Mouse (Mus musculus) embryo, embryonic 10 days (tissue): ENCODE measurements around the gene Ints7.

Experiments used
- DNase-seq: peaks from one replicate; pipeline ENCODE4 v3.0.0-alpha.2; 2015; ENCODE audit warnings: low spot score

Ints7 gene

DNA sequence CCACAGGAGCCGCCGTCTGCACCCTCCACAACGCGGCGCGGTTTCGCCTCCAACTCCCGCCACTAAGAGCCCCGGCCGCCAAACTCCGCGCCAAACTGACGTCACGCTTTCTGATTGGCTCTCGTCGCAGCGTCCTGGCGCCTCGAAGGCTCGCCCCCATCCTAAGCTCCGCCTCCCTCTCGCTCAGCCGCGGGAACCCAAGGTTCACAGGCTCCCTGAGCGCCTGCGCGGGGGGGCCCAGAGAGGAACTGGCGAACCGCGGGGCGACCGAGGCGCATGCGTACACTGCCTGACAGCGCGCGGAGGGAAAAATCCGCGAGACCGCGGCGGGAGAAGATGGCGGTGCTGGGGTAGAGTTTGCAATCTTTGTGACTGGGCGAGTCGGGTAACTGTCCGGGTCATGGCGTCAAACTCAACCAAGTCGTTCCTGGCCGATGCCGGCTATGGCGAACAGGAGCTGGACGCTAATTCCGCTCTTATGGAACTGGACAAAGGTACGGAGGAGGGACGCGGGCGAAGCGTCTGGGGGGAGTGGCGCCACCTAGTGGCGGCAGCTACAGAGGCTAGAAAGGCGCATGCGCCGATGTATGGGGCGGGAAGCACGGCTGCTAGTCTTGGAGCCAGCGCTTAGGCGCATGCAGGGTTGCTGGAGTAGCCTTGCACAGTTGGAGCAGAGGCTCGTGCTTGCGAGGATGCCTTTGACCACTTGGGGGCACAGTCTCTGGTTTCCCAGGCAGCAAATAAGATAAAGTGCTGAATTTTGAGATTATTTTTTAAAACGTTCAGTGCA lies at the start of gene Ints7, which contains the start of gene Dtl:
Ints7 (plus strand) TSS at position 179 of the 790 bp plus-strand sequence.
Dtl (minus strand) TSS at position 87 of the 790 bp plus-strand sequence.
- DNase-seq = peak; percentile 100

DNA sequence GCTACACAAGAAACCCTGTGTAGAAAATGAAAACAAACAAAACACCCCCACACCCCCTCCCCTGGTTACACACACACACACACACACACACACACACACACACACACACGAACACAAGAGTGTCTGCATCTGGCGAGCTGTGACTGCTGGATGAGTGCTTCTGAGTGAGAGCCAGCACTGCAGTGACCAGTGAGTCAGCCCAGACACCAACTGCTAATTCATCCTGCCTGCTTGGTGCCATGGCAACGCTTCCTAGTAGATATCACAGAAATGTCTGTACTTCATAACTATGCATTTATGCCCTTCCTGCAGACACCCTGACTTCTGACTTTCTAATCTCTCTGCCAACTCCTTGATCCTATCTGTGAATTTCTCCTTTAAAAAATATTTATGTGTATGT lies 48.3 kb upstream of the Ints7 start:
- peak; percentile 31 for DNase-seq

DNA sequence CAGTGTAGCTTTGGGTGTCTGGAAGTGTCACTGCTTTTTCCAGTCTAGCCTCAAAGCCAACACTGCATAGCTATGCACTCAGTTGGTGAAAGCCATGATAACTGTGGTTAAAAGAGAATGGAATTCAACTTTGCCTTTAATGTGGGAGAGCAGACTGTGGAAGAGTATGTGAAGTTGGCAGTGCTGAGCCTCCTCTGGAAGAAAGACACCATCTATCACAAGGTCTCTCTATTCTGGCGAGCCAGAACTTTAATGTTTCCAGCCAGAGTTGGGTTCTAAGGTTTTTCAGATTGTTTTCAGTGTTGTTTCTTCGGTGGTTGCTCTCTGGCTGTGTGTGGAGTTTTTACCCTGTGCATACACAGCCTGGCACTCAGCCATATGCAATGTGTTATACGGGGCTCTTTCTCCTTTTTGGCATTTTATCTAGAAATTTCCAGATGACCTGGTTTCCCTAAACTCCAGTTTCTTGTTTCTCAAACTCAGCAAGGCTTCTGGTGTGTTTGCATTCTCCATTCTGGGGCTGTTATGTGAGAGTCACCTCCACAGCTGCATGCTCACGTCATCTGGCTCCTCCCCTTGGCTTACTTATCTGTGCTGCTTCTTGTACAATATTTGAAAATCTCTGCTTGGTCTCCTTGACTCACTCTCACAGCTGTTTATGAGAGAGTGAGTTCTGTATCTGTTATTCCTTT lies 47.4 kb upstream of the Ints7 start:
- DNase-seq = no peak

DNA sequence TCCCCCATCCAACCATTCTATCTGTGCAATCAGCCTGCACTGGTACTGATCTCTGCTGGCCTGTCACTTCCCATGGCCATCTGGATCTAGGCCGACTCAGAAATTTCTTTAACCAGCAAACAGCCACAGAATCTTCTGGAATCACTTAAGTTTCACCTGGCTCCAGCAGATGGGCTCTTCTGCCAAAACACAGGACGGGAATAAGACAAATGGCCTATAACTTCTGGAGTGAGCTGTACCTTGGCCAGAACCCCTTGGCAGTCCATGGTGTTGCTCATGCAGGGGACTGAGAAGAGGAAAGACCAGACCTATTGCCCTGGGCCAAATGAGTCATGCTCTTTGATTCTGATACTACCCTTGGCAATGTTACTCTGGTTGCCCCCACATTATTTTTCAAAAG lies 46.0 kb upstream of the Ints7 start:
- DNase-seq = no peak

DNA sequence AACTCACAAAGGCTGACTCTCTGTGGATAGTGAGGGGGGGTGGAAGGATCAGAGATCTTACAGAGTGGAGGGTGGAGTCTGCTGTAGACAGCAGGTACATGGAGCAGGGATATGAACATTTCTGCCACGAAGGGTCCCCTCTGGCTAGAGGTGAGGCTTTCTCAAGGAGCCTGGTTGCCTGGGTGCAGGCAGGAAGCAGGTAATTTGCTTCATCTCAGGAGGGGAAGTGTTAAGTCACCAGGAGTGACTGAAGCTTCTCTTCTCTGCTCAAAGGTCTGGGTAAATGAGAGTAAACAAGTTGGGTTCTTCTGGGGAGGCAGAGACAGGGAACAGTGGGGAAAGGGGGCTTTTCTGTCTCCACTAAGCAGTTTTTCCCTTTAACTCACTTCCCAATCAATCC lies 44.4 kb upstream of the Ints7 start:
- no peak for DNase-seq

DNA sequence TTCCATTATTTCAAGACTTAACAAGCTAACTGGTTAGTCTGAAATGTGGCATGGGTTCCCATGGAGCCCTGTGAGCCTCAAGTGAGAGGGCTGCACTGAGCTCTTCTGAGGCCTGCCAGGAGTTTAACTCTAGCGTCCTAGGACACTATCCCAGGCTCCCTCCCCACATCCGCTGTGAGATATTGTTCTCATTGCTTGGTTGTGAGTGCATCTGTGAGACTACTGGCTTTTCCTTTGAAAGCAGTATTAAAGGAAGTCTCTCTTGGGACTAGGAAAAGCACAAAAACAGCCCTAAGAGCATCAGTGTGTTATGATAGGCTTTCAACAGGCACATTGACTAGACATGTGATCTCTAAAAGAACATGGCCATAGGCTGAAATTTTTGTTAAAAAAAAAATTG lies 40.5 kb upstream of the Ints7 start:
- DNase-seq = no peak

DNA sequence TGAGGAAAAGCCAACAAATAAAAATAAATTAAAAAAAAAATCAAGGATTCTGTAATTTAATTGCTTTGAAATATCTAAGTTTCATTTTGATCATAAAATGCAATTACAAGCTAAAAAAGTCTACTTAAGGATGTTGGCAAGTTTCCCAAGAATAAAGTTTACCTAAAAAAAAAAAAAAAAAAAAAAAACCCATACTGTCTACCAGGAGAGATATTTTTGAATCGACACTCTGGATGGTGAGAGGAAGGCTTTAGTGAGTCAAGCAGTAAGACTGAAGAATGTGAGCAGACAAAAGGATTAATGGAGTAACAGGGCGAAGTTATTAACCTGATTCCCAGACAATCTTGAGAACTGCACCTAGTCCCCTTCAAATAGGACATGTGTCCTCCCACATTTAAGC lies 35.1 kb upstream of the Ints7 start:
- no peak for DNase-seq

DNA sequence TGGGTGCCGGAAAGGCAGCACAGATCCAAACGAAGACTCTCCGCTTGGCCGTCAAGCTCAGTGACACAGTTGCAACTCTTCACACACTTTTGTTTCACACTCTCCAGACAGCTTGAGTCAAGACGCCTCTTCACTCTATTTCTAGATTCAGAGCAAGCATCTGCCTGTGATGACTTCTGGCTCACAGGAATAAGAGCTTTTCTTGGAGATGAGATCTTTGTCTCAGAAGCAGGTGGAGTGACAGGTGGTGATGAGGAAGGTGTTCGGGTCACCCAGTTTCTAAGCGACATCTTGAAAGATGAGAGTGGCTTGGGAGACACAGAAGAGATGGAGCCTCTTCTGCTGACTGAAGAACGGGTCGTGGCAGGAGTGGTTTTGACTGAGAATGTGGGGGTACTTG lies 34.4 kb upstream of the Ints7 start:
- DNase-seq = no peak

DNA sequence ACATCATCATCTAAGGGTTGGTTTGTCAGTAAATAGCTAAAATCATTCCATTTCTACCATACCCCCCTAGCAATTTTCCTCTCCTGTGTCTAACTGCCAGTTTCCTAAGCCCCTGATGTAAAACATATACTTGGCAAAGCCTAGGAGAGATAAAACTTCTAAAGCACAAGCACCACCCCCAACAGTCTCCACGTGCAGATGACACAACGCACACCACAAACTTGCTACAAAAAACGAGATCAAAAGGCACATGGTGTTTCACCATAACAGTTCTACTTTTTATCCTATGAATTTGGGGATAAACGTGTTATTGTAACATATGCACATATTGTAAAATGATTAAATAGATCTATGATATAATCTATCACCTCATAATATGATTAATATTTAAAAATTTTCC lies 33.8 kb upstream of the Ints7 start:
- DNase-seq = no peak

DNA sequence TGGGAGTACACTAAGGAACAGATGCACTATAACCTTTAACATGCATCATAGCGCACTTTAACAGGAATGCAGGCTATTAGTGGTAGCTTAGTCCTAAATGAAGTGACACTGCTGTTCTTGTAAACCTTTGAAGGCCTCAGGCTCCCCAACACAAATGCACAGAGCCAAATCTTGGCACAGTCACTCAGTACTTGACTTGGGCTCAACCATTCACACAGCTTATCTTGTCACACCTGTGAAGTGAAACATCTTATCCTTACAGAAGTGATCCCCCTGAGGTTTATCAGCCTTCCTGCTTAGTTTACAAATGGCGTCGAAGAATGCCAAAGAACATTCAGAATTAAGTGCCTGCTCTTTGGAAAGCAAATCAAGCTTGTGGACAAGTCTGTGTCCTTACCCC lies 31.7 kb upstream of the Ints7 start:
- no peak for DNase-seq

DNA sequence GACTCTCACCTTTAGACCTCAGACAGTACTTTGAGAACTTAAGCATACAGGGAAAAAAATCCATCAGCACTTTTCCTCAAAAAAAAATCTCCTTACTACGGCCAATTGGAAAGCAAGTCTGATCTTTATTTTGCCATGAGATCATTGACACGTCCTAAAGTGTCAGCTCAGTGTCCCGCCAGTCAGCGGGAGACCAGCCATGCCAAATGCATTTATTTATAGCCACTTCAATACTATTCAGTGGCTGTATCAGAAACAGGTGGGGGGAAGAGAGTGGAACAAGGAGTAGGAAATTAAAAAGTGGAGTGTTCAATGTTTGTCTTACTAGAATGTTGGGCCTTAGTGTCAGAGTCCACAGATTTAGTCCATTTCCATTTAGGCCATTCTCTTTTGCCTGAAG lies 24.6 kb upstream of the Ints7 start:
- DNase-seq = no peak

DNA sequence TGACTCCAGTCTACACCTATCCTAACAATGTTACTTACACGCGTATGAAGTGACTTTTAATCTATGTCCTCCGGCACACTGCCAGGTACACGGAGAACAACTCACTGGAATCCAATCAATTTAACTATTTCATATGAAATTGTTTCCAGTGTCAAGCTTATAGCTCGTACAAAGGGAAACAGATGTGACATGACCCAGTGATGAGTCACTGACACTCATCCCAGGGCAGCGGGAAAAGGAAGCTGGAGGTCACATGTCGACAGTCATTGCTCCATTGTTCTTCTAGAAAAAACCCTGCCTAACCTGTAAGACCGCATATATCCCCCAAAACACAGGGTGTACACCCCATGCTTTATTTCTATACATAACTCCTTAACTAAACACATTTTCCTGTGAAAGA lies 18.3 kb upstream of the Ints7 start:
- no peak for DNase-seq

DNA sequence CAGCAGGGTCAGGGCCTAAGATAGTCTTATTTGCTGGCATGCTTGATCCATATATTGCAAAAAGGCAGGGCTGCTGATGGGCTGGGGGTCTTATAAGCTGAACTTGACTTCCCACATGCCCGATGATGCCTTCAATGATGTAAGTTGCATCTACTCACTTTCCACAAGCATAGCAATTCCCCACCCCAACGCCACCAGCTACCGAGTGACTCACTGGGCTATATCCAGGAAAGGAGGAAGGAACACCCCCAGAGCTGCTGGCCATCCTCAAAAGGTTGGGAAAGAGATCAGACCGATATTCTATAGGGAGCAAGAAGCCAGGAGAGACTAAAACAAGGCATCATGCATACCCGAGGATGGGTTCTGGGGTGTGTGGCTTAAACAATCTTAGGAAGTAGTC lies 15.7 kb upstream of the Ints7 start:
- DNase-seq = no peak

DNA sequence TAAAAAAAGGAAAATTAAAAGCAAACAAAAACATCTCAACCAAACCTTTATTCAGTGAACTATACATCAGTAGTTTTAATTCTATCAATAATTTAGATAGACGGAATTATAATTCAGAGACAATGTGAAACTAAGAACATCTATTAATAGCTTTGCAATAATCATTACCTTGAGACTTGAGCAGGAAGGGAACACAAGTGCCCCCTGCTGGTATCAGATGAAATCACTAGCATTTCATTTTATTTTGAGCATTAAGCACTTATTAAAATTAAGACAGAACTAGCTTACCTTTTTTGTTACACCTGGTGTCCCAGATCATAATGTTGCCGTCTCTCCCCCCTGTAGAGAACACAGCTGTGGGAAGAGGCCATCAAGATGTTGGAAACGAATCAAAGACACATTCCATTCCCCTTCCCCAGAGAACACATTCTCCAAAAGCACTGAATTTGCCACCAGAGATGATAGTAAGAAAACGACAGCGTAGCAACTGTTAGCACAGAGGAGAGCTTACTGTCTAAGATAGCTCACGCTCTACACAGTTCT lies 12.5 kb upstream of the Ints7 start:
- peak; percentile 40 for DNase-seq

DNA sequence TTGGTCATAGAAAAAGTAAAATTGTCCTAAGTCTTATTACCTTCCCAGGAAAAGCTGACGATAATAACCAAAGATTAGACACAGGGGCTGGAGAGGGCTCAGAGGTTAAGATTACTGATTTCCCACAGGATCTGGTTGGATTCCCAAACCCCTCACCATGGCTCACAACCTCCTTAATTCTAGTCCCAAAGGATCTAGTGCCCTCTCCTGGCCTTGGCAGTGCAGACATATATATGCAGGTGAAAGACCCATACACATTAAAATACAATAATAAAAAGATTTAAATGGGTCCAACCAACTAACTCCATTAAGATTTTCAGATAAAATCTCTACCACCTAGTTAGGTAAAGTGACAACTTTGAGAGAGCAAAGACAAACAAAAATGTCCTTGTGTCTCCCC lies 7.6 kb upstream of the Ints7 start:
- peak; percentile 24 for DNase-seq

DNA sequence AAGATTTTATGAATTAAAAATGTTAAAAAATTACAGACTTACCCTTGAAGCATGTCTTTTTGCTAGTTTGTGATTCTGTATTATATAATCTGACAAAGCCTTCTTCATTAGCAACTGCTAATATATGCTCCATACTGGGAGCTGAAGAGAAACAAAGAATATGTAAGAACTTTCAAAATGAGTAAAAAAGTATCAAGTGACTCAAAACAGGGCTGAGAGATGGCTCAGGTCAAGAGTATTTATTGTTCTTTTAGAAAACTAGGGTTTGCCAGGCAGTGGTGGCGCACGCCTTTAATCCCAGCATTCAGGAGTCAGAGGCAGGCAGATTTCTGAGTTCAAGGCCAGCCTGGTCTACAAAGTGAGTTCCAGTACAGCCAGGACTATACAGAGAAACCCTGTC lies 5.8 kb upstream of the Ints7 start:
- no peak for DNase-seq

DNA sequence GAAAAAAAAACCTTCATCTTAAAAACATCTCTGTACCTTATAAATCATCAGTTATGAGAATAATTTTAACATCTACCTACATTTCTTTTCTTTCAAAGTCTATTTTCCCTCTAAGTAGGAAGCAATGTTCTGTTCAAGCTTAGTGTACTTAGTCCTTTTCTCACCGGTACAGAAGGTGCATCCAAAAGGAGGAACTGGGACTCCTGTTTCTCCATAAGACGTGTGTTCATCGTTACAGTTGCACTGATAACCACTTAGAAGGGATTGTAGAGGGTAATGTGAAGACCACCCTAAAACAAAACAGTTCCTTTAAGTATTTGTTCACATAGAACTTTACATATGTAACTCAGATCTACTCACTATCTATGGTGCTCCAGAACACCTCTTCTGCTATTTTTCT lies 5.0 kb upstream of the Ints7 start:
- DNase-seq = no peak

DNA sequence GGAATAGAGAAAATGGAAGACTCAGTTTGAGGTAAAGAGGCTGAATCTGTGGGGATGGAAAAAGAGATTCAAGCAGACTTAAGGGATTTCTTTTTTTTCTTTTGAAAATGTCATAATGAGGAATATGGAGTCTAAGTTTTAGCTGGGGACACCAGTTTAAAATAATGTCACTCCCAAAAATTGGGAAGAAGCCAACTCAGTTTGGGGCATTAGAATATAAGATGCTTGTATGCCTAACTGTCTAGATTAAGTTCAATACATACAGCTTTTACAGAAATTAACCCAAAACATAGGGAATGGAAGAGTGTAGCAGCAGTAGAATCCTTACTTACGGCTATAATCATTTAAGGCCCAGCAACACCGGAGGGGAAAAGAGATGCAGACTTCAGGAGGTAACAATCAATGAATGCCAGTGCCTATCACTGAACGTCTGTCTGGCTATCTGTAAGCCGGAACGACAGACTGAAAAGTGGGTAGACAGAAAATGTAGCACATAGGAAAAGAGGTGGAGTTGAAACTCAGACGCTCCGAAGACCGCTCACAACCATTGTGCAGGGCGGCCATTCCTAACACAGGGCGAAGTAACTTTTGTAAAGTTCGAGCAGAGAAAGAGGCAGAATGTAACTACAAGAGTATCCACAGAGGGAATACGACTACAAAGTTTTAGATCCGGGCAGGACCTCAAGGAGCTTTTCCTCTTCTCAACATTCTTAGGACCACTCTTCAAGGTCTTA lies 1.4 kb upstream of the Ints7 start:
- DNase-seq = peak; percentile 22

DNA sequence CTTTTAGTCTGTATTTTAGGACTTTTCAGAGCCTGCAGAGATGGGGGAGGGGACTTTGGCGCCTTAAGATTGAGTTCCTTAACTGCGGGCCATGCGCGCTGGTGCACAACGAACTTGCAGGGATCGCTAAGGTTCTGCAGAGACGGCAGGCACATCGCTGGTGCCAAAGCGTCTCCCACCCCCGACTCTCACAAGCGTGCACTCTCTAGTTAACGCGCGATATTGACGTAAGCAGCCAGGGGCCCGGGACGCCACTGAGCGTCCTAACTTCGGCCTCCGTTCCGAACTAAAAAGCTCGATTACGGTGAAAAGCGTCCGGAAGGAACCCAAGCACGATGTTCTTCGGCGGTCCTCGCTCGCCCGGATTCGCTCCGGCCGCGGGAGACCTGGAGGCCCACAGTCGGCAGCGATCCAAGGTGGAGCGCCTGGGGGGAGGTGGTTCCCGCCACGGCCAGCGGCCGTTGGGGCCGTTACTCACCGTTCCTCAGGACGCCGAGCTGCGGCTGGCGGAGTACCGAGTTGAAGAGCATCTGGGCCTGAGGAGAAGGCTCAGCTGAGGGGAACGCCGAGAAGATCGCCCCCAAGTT lies 472 bp upstream of the Ints7 start:
- DNase-seq = peak; percentile 87

DNA sequence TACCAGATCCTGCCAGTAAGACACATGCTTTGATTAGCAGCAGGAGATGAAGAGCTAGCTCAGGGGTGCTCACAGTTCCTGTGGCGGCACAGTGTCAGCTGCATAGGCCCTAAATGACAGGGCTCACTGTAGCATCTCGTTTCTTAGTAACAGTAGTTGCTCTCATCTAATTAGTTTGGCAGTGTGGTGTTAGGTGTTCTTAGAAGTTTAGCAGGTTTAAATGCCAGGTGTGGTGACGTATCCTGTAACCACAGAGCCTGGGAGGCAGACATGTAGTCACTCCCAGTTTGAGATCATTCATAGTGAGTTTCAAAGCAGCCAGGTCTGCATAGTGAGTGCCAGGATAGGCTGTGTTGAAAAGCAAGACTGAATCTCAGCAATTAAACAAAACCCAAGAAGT lies 4.1 kb downstream of the Ints7 start:
- DNase-seq = no peak

DNA sequence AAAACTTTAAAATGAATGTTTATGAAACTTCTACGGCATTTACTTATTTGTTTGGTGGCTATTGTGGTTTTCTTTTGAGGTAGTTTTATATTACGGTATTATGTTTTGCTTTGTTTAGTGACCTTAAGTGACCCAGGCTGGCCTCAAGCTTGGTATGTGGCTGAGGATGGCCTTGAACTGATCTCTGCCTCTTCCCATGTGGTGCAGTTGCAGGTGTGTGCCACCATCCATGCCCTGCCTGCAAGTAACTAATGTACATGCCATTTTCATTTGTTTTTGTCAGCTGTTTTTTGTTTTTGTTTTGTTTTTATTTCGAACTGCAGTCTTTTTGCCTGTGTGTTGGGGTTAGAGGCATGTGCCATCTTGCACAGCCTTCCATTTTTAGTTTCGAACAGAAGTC lies 6.2 kb downstream of the Ints7 start:
- DNase-seq = no peak

DNA sequence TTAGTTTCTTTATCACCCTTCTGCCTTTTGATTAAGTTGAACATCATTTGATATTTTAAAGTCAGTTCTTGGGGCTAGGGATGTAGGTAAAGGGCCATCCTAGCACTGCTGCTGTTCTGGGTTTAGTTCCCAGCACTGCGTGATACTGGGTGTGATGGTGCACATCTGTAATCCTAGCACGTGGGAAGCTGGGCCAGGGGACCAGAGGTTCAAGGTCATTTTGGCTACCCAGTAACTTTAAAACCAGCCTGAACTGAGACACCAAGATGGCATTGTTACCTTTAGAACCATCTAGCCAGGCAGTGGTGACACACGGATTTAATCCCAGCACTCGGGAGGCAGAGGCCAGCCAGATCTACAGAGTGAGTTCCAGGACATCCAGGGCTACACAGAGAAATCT lies 8.4 kb downstream of the Ints7 start:
- no peak for DNase-seq
